In genomic region chr3:116253077-116253531, GRCm38 (mm10) we compare ENCODE assay signal across 8 mouse cellular contexts. TPM values are rescaled to one million over a fixed set of nuclear protein-coding genes. Genes with fewer than 3 reads are reported as not detected.
A peak's percentile ranks its signal among the peaks of the same experiment; 100 is the strongest.
DNase-seq lines count a peak whose midpoint lies in the region; ATAC-seq and TF ChIP-seq lines count a peak whose summit lies in the region.

TSS of gene Gpr88 (minus strand) at chr3:116253503.

- intact Hi-C loops in gastrocnemius, adult 2 months (cut with DNase I), result no loop called here

- peak within 1 kb of the TSS; percentile 76 for H3K9ac ChIP-seq in hindbrain, embryonic 16.5 days (ENCODE audit: low read depth, low read length)

- peaks cover 19% of the 10 kb centered on the region for H3K4me1 ChIP-seq in hindbrain, embryonic 16.5 days (ENCODE audit: control insufficient read depth, insufficient read depth, low read depth, low read length)

- H3K9me3 ChIP-seq in hindbrain, embryonic 16.5 days (ENCODE audit: control insufficient read depth, low read length), result no peaks in the 10 kb centered on the region

- H3K36me3 ChIP-seq in hindbrain, embryonic 16.5 days (ENCODE audit: control insufficient read depth, insufficient read depth, low read length), result no peaks in the 10 kb centered on the region

- peak within 1 kb of the TSS; percentile 99 for H3K4me2 ChIP-seq in hindbrain, embryonic 16.5 days (ENCODE audit: low read length)

- H3K4me3 ChIP-seq in gastrocnemius, adult 2 months, result peak within 1 kb of the TSS; percentile 76
- peak within 1 kb of the TSS; percentile 69 for H3K4me3 ChIP-seq in hindbrain, embryonic 16.5 days (ENCODE audit: low read length)

- peak; percentile 23 for DNase-seq in ZHBTc4 (ENCODE audit: low read depth, low spot score)
- DNase-seq in cerebellum, postnatal 36 days, result peak; percentile 19 to 26
- peak; percentile 59 for DNase-seq in gastrocnemius, adult 2 months
- peak; percentile 67 to 89 for DNase-seq in left cerebral cortex, adult 9 months (ENCODE audit: low spot score in 2 of 2)
- DNase-seq in lung, postnatal 36 days, result peak; percentile 55
- DNase-seq in right cerebral cortex, postnatal 14 days, result peak; percentile 89
- DNase-seq in spleen, postnatal 10 days (ENCODE audit: low spot score in 2 of 2), result no peak

- WGBS in hindbrain, embryonic 16.5 days, result under 1% methylated on average over 9 of the region's 9 CpGs

- H3K27ac ChIP-seq in gastrocnemius, adult 2 months, result no peak within 1 kb of the TSS
- peak within 1 kb of the TSS; percentile 72 for H3K27ac ChIP-seq in hindbrain, embryonic 16.5 days (ENCODE audit: low read depth, low read length)

- peaks cover 4% of the 10 kb centered on the region; the same call in 1 of the 2 replicates for H3K27me3 ChIP-seq in hindbrain, embryonic 16.5 days (replicated peaks; ENCODE audit: control insufficient read depth, insufficient read depth, low read length)

- peak; percentile 87 for ATAC-seq in hindbrain, embryonic 16.5 days

- no peak for TF ChIP-seq CTCF in gastrocnemius, adult 2 months (IDR thresholded peaks at IDR 0.05)

RNA-seq across cellular contexts. Expression of gene Gpr88, which starts in this region (rescaled TPM):
- not detected for total RNA-seq in gastrocnemius, adult 2 months (2021)
- polyA plus RNA-seq in hindbrain, embryonic 16.5 days (2015; fragmentation: Nextera tagmentation; extraction: Ambion mirVana), result 4.7 and 6.9 TPM in 2 replicates

Comparison
In these comparisons a context has a peak if more than half of its experiments do, and no peak if none do; other contexts are left out.
1. Peak in DNase-seq and H3K4me3 ChIP-seq in gastrocnemius, adult 2 months; RNA of the gene not detected or under 1 TPM.
2. DNase-seq: peak in ZHBTc4 (single experiment), cerebellum, postnatal 36 days (2 of 2), left cerebral cortex, adult 9 months (2 of 2), lung, postnatal 36 days (single experiment) and right cerebral cortex, postnatal 14 days (single experiment); none in spleen, postnatal 10 days (0 of 2).